Mouse (Mus musculus) embryonic fibroblast, embryonic 13.5 days (primary cell): ENCODE results near the gene Lmnb2.

ENCODE experiments used
- CTCF ChIP-seq: IDR thresholded peaks from 2 replicates; pipeline ENCODE4 v1.5.1; 2011; ENCODE audit warnings: mild to moderate bottlenecking, control low read depth, low read length, moderate library complexity, borderline replicate concordance; ENCODE audit not compliant: insufficient read depth
- POLR2A ChIP-seq: IDR thresholded peaks from 2 replicates; pipeline ENCODE4 v1.6.1; 2011; ENCODE audit warnings: low read depth, mild to moderate bottlenecking, control low read depth, low read length, moderate library complexity

DNA sequence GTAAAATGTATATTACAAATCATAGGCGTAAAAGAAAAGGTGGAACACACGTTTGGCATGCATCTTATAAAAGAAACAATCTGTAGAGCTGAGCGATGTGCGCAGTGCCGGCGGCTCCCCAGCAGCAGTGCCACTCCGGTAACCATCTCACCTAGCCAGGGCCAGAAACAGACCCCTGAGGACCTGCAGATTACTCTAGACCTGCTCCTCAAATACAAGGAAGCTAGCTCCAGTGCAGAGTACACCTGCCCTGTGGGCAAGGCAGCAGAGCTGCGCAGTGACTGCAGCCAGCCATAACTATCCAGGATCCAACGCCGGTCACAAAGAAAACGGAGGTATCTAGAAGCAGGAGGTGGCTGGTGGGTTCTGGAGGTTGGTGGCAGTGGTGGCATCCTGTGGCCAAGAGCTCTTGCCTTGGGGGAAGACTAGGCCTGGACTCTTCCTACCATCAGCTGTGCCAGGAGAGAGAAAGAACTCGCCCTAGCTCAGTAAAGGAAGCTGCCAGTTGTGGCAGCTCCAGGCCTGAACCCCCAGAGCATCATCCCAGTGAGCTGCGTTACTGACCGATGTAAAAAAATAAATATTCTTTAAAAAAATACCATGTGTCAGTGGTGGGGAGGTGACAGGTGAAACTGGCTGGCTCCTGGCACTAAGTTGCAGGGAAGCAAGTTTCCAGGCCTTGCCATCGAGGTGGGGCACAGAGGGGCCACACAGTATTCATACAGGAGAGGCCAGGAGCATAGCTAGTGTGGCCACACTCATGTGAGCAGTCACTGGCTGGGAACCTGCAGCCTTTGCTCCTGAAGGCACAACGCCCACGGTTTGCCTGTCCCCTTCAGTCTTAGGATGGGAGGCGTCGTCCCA lies 16.4 kb downstream of the Lmnb2 start:
- TF ChIP-seq CTCF (no peak), POLR2A (no peak)
